Mouse (Mus musculus) heart, embryonic 13.5 days (tissue): ENCODE data around the gene Piga. TPM values are rescaled to one million over a fixed set of nuclear protein-coding genes. Genes with fewer than 3 reads are reported as not detected.

Experiments used
- ATAC-seq: fragments of 200-750 bp; cut with Nextera tagmentation; 2 replicates; pipeline ENCODE4 v1.8.0; 2017; ENCODE audit warnings: moderate TSS enrichment; ENCODE audit not compliant: insufficient number of reproducible peaks, low FRiP score, low TSS enrichment; ENCODE audit errors: extremely low read depth
- H3K27ac ChIP-seq: fragments of 300-500 bp; sonication (generic); replicated peaks from 2 replicates; pipeline ENCODE4 v1.5.1; 2015; ENCODE audit warnings: moderate library complexity, mild to moderate bottlenecking, inconsistent platforms
- H3K27me3 ChIP-seq: fragments of 300-500 bp; sonication (generic); replicated peaks from 2 replicates; pipeline ENCODE4 v1.6.1; 2015; ENCODE audit warnings: mild to moderate bottlenecking, inconsistent platforms
- H3K36me3 ChIP-seq: fragments of 300-500 bp; sonication (generic); 2 replicates; pipeline ENCODE4 v1.6.1; 2015; ENCODE audit warnings: mild to moderate bottlenecking, inconsistent platforms
- H3K4me1 ChIP-seq: fragments of 300-500 bp; sonication (generic); 2 replicates; pipeline ENCODE4 v1.6.1; 2015; ENCODE audit warnings: inconsistent platforms
- H3K4me2 ChIP-seq: fragments of 300-500 bp; sonication (generic); 2 replicates; pipeline ENCODE4 v1.6.1; 2015; ENCODE audit warnings: inconsistent platforms, mild to moderate bottlenecking, moderate library complexity
- H3K4me3 ChIP-seq: fragments of 300-500 bp; sonication (generic); 2 replicates; pipeline ENCODE4 v1.5.1; 2015; ENCODE audit warnings: moderate library complexity, mild to moderate bottlenecking, inconsistent platforms
- H3K9ac ChIP-seq: fragments of 300-500 bp; sonication (generic); 2 replicates; pipeline ENCODE4 v1.6.1; 2015; ENCODE audit warnings: inconsistent platforms, mild to moderate bottlenecking, moderate library complexity
- H3K9me3 ChIP-seq: fragments of 300-500 bp; sonication (generic); 2 replicates; pipeline ENCODE4 v1.6.1; 2016; ENCODE audit warnings: inconsistent platforms
- WGBS: fragments of 180-500 bp; shearing (Covaris S2); methylation state at CpG from one replicate; pipeline ENCODE4 v1.1.7; 2015; ENCODE audit warnings: mixed read lengths; 5-methylcytosine and 5-hydroxymethylcytosine counted together
- polyA plus RNA-seq: library from polyadenylated mRNA; unstranded; fragments of >200 nt; fragmentation: Nextera tagmentation; extraction: Ambion mirVana; gene quantifications from 2 replicates; pipeline ENCODE4 v1.2.1, GENCODE M21; 2015

Gene Piga
- polyA plus RNA-seq, 1 experiment from 2014 or later = 6.5 TPM

DNA sequence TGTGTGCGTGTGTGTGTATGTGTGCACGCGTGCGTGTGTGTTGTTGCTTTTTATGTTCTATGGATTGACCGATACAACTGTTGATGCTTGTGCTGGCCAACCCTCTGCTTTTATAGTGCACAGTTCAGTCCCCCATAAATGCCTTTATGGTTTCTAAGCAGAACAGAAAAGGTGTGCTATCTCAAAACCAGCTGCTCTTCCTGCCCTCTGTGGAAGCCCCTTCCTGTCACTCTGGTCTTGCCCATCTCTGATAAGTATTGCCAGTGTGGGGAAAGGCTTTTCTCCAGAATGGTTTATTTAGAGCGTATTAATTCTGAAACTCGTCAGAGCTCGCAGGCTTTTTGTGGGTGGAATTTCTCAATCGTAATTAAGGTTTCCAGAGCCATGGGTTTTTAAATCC is 13.1 kb downstream of the Piga start:
- Histone ChIP-seq H3K4me3 (no peak overlapping the region), H3K9me3 (0 out of 2 replicates have a peak, but pooled peaks cover 3% of the 10 kb centered on the region), H3K9ac (no peak overlapping the region), H3K27ac (no peak overlapping the region), H3K4me2 (no peak overlapping the region), H3K36me3 (peaks cover 55% of the 10 kb centered on the region), H3K27me3 (no peaks in the 10 kb centered on the region), H3K4me1 (no peaks in the 10 kb centered on the region)
- 94% methylated on average over 9 of the region's 9 CpGs for WGBS
- ATAC-seq = no peak

DNA sequence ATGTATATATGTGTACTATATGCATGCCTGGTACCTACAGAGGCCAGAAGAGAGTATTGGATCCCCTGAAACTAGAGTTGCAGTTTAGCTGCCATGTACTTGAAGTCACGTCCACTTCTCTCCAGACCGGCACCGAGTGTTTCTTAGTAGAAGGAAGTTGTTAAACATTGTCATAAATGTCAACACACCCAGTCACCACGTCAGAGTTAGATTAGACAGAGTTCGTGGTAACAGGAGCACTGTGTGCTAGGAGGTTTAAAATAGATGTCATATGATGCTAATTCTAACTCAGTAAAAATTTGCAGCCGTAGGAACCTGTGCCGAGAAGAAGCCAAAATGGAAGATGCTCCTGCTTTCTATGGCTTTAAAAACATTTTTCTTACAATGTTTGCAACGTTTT is 17.1 kb downstream of the Piga start, which contains the start of gene Asb11:
TSS of gene Asb11 (plus strand) at position 286 of the 400 bp plus-strand sequence.
- peak within 1 kb of the TSS; percentile 74 for H3K27ac ChIP-seq
- peaks cover 23% of the 10 kb centered on the region for H3K36me3 ChIP-seq
- H3K9me3 ChIP-seq = 0 out of 2 replicates have a peak, but pooled peaks cover 3% of the 10 kb centered on the region
- no peaks in the 10 kb centered on the region for H3K27me3 ChIP-seq
- H3K4me1 ChIP-seq = peaks cover 4% of the 10 kb centered on the region; the same call in 1 of the 2 replicates
- H3K4me2 ChIP-seq = peak within 1 kb of the TSS; percentile 50
- WGBS = 37% methylated on average over 8 of the region's 8 CpGs
- H3K4me3 ChIP-seq = peak within 1 kb of the TSS; percentile 38
- ATAC-seq = no peak
- peak within 1 kb of the TSS; percentile 61; the same call in 1 of the 2 replicates for H3K9ac ChIP-seq

DNA sequence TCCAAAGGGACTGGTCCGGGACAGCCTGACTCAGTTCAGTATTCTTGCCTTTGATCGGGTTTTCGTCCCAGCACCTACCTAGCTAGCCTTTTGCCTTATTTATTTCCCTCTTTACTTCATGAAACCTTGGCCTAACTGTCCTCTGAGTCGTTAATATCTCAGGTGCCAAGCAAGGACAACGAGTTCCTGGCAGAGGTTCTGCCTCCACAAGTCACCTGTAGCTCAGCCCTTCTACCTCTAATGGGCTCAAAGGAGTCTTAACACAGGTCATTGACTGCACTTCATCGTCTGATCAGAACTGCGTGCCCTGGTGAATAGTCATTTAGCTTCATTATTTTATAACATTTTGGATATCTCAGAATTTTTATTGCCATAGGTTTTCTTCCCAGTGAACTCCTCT is 19.9 kb downstream of the Piga start:
- Histone ChIP-seq H3K27me3 (no peaks in the 10 kb centered on the region), H3K9me3 (no peaks in the 10 kb centered on the region), H3K36me3 (peaks cover 2% of the 10 kb centered on the region), H3K4me3 (no peak overlapping the region), H3K27ac (peak overlapping the region; percentile 42; the same call in 1 of the 2 replicates), H3K4me2 (no peak overlapping the region), H3K9ac (no peak overlapping the region), H3K4me1 (peaks cover 4% of the 10 kb centered on the region; the same call in 1 of the 2 replicates)
- 76% methylated on average over 7 of the region's 7 CpGs for WGBS
- no peak for ATAC-seq

DNA sequence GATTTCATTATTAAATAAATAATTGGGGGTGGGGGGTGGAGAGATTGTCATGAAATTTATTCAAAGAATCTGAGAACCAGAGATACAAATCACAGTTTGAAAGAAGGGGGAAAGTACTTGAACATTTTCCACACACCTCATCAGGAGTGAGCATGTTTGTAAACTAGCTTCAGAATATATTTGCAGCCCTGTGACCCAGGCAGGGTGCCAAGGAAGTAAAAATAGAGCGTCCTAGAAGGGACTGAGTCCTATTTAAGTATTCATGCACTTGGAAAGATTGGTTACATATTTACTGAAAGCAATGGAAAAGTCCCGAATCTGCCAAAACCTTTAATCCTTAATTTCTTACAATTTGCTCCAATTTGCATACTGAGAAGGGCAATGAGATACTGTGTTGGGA is 20.6 kb downstream of the Piga start:
- 44% methylated on average over 2 of the region's 2 CpGs for WGBS
- ATAC-seq = no peak
- no peaks in the 10 kb centered on the region for H3K9me3 ChIP-seq

DNA sequence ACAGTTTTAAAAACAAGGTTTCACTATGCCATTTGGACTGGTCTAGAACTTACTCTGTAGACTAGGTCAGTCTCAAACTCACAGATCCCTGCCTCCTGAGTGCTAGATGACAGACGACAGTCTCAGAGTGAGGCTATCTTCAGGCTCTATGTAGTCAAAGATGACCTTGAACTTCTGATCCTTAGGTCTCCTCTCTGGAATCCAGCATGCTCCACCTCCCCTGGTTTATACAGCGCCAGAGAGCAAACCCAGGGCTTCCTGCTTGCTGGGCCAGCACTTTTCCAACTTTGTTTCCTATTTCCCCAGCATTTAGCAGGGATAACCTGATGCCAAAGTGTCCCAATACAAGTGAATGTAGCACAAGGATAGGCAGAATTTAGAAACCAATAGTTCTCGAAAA is 21.1 kb downstream of the Piga start:
- Histone ChIP-seq H3K36me3 (no peaks in the 10 kb centered on the region), H3K4me1 (peaks cover 8% of the 10 kb centered on the region; the same call in 1 of the 2 replicates), H3K9me3 (no peaks in the 10 kb centered on the region), H3K27me3 (no peaks in the 10 kb centered on the region), H3K4me3 (no peak overlapping the region), H3K27ac (peak overlapping the region; percentile 84), H3K4me2 (peak overlapping the region; percentile 24; the same call in 1 of the 2 replicates), H3K9ac (no peak overlapping the region)
- ATAC-seq = no peak
- WGBS = 59% methylated on average over 3 of the region's 3 CpGs

More for the DNA sequence above, 20.6 kb downstream of the Piga start:
- Histone ChIP-seq H3K4me1 (peaks cover 8% of the 10 kb centered on the region; the same call in 1 of the 2 replicates), H3K27ac (peak overlapping the region; percentile 84), H3K4me3 (no peak overlapping the region), H3K36me3 (no peaks in the 10 kb centered on the region), H3K4me2 (peak overlapping the region; percentile 24; the same call in 1 of the 2 replicates), H3K27me3 (no peaks in the 10 kb centered on the region), H3K9ac (no peak overlapping the region)

DNA sequence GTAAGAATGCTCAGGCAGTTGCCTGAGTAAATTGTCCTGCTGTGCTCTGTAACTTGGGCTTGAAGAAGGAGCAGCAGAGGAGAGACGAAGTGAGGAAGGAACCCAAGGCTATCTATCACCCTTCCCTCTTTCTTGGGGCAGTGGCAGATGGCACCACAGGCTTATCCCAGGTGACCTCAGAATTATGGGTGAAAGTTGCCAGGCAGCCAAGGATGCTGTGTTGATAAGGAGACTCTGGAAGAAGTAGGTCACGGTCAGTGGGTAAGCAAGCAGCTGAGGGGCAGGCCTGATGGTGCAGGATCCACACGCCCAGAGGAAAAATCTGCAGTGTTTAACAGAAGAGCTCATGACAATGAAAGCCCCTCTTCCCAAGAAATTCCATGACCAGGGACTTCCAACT is 21.7 kb downstream of the Piga start:
- Histone ChIP-seq H3K9me3 (0 out of 2 replicates have a peak, but pooled peaks cover 1% of the 10 kb centered on the region), H3K27me3 (no peaks in the 10 kb centered on the region), H3K4me3 (no peak overlapping the region), H3K36me3 (no peaks in the 10 kb centered on the region), H3K27ac (peak overlapping the region; percentile 84), H3K9ac (no peak overlapping the region), H3K4me2 (no peak overlapping the region), H3K4me1 (peaks cover 8% of the 10 kb centered on the region; the same call in 1 of the 2 replicates)
- 64% methylated on average over 3 of the region's 3 CpGs for WGBS
- ATAC-seq = no peak

DNA sequence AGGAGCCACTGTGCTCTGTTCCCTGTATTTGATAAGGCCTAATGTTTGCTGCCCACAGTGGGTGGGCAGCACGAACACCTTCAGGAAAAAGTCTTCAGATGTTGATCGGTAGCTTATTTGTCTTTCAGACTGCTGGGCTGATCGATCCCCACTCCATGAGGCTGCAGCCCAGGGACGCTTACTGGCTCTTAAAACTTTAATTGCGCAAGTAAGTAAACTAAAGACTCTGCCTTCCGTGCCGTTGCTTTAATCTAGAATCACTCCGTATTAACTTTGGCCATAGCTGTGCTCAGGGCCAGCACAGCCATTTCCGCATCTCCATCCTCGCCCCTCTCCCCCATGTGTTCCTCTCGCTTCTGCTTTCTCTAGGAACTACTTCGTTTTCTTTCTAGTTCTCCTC is 26.0 kb downstream of the Piga start:
- 76% methylated on average over 12 of the region's 12 CpGs for WGBS

DNA sequence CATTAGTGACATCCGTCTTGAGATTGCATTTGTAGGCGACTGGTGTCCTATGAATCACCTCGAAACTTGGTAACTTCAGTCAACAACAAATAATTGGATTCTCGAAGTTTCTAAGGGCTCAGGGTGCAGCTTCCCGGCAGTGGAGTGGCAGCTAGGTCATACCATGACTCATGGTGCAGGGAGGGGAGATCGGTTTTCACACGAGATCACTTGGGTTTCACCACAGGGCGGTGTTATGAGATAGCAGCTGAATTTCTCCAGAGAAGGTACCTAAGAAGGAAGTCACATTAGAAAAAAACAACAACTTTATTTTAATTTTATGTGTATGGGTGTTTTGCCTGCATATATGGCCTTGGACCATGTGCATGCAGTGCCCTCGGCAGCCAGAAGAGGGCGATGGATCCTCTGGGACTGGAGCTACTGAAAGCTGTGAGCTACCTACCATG is 26.5 kb downstream of the Piga start:
- no peak for ATAC-seq

More for the DNA sequence above, 26.0 kb downstream of the Piga start:
- Histone ChIP-seq H3K27ac (no peak overlapping the region), H3K9ac (no peak overlapping the region), H3K27me3 (no peaks in the 10 kb centered on the region), H3K36me3 (no peaks in the 10 kb centered on the region), H3K9me3 (0 out of 2 replicates have a peak, but pooled peaks cover 3% of the 10 kb centered on the region), H3K4me2 (no peak overlapping the region), H3K4me3 (no peak overlapping the region), H3K4me1 (peaks cover 8% of the 10 kb centered on the region; the same call in 1 of the 2 replicates)
- no peak for ATAC-seq

DNA sequence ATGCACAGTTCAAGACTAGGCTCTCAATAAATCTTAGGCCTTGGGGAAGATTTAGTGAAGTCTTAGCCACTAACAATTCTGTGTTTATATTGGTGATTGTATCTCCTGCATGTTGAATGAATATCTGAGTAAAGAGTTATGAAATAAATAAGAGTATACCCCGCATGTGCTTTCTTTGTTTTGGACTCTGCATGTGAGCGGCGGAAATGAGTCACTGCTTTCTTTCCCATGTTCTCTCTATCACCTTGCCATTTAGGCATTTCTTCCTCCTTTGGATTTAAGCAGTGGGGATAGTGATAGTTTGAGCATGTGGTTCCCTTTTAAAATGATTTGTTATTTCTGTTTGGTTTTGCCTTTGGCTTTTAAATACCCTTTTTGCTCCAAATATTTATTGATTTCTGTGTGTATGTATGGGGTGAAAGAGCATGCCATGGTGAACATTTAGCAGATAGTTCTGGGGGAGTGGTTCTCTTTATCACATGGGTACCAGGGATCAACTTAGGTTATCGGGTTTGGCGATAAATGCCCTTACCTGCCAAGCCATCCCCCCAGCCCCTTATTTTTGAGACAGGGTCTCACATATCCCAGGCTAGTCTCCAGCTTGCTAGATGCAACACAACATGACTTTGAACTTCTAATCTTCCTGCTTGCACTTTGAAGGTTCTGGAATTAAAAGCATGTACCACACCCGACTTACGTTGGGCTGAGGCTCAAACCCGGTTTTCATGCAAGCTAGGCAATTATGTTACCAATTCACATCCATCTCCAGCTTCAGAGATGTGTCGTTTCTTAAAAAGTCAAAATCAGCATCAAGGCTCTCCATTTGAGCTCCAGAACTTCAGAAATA is 27.5 kb downstream of the Piga start:
- no peaks in the 10 kb centered on the region for H3K27me3 ChIP-seq
- WGBS = 78% methylated on average over 9 of the region's 9 CpGs
- 0 out of 2 replicates have a peak, but pooled peaks cover 3% of the 10 kb centered on the region for H3K9me3 ChIP-seq
- ATAC-seq = no peak
- 0 out of 2 replicates have a peak, but pooled peaks cover 3% of the 10 kb centered on the region for H3K4me1 ChIP-seq
- no peaks in the 10 kb centered on the region for H3K36me3 ChIP-seq
- no peak overlapping the region for H3K27ac ChIP-seq
- H3K4me3 ChIP-seq = no peak overlapping the region
- H3K9ac ChIP-seq = no peak overlapping the region
- no peak overlapping the region for H3K4me2 ChIP-seq

More for the DNA sequence above, 26.5 kb downstream of the Piga start:
- Histone ChIP-seq H3K4me3 (no peak overlapping the region), H3K27ac (no peak overlapping the region), H3K4me1 (peaks cover 7% of the 10 kb centered on the region; the same call in 1 of the 2 replicates), H3K36me3 (no peaks in the 10 kb centered on the region), H3K27me3 (no peaks in the 10 kb centered on the region), H3K9ac (no peak overlapping the region), H3K9me3 (0 out of 2 replicates have a peak, but pooled peaks cover 3% of the 10 kb centered on the region), H3K4me2 (no peak overlapping the region)
- 71% methylated on average over 10 of the region's 10 CpGs for WGBS

DNA sequence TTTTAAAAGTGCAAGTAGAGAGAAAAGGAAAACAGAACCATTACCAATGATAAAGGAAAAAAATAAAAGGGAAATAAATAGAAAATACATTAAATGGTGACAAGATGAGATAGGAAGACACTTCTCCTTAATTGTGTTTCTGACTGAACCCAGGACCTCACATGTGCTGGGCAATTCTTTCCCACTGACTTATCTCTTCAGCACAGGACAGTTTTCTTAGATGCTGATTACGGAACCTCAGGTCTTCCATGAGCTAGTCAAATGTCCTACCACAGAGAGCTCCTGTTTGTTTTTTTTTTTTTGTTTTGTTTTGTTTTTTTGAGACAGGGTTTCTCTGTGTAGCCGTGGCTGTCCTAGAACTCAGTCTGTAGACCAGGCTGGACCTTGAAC is 28.1 kb downstream of the Piga start:
- Histone ChIP-seq H3K4me3 (no peak overlapping the region), H3K27ac (no peak overlapping the region), H3K9me3 (0 out of 2 replicates have a peak, but pooled peaks cover 3% of the 10 kb centered on the region), H3K4me1 (0 out of 2 replicates have a peak, but pooled peaks cover 3% of the 10 kb centered on the region), H3K36me3 (no peaks in the 10 kb centered on the region), H3K27me3 (no peaks in the 10 kb centered on the region), H3K4me2 (no peak overlapping the region), H3K9ac (no peak overlapping the region)
- WGBS = 63% methylated on average over 2 of the region's 2 CpGs
- no peak for ATAC-seq

DNA sequence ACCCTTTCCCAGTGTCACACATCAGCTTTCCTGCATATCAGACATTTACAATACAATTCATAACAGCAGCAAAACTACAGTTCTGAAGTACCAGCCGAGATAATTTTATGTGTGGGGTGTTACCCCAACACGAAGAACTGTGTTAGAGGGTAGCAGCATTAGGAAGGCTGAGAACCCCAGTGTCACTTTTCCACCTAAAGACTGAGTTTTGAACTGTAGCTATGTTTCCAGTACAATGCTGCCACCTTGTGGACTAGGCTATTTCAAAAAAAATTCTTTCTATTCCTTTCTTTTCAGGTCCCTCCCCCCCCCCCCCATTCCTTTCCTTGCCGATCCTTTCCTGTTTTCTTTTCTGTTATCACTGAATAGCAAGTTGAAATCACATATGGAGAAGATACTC is 29.6 kb downstream of the Piga start:
- H3K4me2 ChIP-seq = no peak overlapping the region
- no peak for ATAC-seq
- WGBS = 22% methylated on average over 3 of the region's 3 CpGs
- H3K9me3 ChIP-seq = 0 out of 2 replicates have a peak, but pooled peaks cover 3% of the 10 kb centered on the region
- no peak overlapping the region for H3K9ac ChIP-seq
- no peak overlapping the region for H3K27ac ChIP-seq
- H3K27me3 ChIP-seq = no peaks in the 10 kb centered on the region
- H3K4me3 ChIP-seq = no peak overlapping the region
- H3K4me1 ChIP-seq = 0 out of 2 replicates have a peak, but pooled peaks cover 3% of the 10 kb centered on the region
- no peaks in the 10 kb centered on the region for H3K36me3 ChIP-seq
